Mouse (Mus musculus) hindbrain, embryonic 11.5 days (tissue): ENCODE data around the gene Dnajb5. TPM values are rescaled to one million over a fixed set of nuclear protein-coding genes. Genes with fewer than 3 reads are reported as not detected.

ENCODE experiments used
- ATAC-seq: fragments of 200-750 bp; cut with Nextera tagmentation; 2 replicates; pipeline ENCODE4 v1.8.0; 2017; ENCODE audit warnings: mild to moderate bottlenecking, moderate TSS enrichment, moderate library complexity; ENCODE audit not compliant: low FRiP score
- DNase-seq: peaks from one replicate; pipeline ENCODE4 v3.0.0-alpha.2; 2015; ENCODE audit warnings: low spot score
- H3K27ac ChIP-seq: fragments of 300-500 bp; sonication (generic); 2 replicates; pipeline ENCODE4 v1.5.1; 2014; ENCODE audit warnings: mild to moderate bottlenecking, low read depth, low read length
- H3K27me3 ChIP-seq: fragments of 300-500 bp; sonication (generic); 2 replicates; pipeline ENCODE4 v1.6.1; 2014; ENCODE audit warnings: mild to moderate bottlenecking, low read length, moderate library complexity, mixed read lengths; ENCODE audit not compliant: control insufficient read depth, insufficient read depth
- H3K36me3 ChIP-seq: fragments of 300-500 bp; sonication (generic); 2 replicates; pipeline ENCODE4 v1.6.1; 2014; ENCODE audit warnings: mild to moderate bottlenecking, low read length, moderate library complexity, mixed read lengths; ENCODE audit not compliant: control insufficient read depth, insufficient read depth
- H3K4me1 ChIP-seq: fragments of 300-500 bp; sonication (generic); replicated peaks from 2 replicates; pipeline ENCODE4 v1.6.1; 2014; ENCODE audit warnings: low read length, mixed read lengths; ENCODE audit not compliant: control insufficient read depth, insufficient read depth
- H3K4me2 ChIP-seq: fragments of 300-500 bp; sonication (generic); replicated peaks from 2 replicates; pipeline ENCODE4 v1.6.1; 2014; ENCODE audit warnings: mild to moderate bottlenecking, low read depth, low read length
- H3K4me3 ChIP-seq: fragments of 300-500 bp; sonication (generic); 2 replicates; pipeline ENCODE4 v1.5.1; 2014; ENCODE audit warnings: low read depth, low read length
- H3K9ac ChIP-seq: fragments of 300-500 bp; sonication (generic); 2 replicates; pipeline ENCODE4 v1.6.1; 2014; ENCODE audit warnings: low read depth, low read length
- H3K9me3 ChIP-seq: fragments of 300-500 bp; sonication (generic); 2 replicates; pipeline ENCODE4 v1.6.1; 2016; ENCODE audit warnings: low read length; ENCODE audit not compliant: control insufficient read depth
- WGBS: fragments of 180-500 bp; shearing (Covaris S2); extraction: QIAGEN DNeasy Blood & Tissue Kit; methylation state at CpG from one replicate; pipeline ENCODE4 v1.1.7; 2014; 5-methylcytosine and 5-hydroxymethylcytosine counted together
- polyA plus RNA-seq: library from polyadenylated mRNA; unstranded; fragments of >200 nt; fragmentation: Nextera tagmentation; extraction: Ambion mirVana; gene quantifications from 2 replicates; pipeline ENCODE4 v1.2.1, GENCODE M21; 2014

The Dnajb5 gene
- polyA plus RNA-seq, 1 experiment from 2014 or later: 23.6 TPM

DNA sequence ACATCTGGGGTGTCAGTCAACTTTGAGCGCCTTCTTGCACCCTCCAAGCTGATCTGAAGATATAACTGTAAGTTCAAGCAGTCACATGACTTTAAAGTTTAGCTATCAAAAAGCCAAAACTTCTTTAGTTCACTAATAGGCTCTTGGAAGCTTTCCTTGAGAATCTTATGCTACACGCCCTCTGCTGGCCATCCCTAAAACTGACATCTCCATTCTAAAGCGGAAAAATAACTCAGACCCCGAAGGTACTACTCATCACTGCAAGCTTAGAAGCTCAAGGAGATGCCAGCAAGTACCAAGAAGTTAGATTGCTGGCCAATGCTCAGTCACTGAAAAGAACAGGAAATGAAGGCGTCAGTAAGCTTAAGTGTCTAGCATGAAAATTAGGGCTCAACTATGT, 3.7 kb upstream of the Dnajb5 start:
- 9% methylated on average over 5 of the region's 5 CpGs for WGBS
- 0 out of 2 replicates have a peak, but pooled peaks cover 3% of the 10 kb centered on the region for H3K27me3 ChIP-seq
- no peaks in the 10 kb centered on the region for H3K9me3 ChIP-seq
- DNase-seq (peak; percentile 81), ATAC-seq (no peak)
- peaks cover 14% of the 10 kb centered on the region for H3K4me1 ChIP-seq
- H3K4me2 ChIP-seq: no peak overlapping the region
- no peak overlapping the region for H3K27ac ChIP-seq
- H3K4me3 ChIP-seq: no peak overlapping the region
- no peaks in the 10 kb centered on the region for H3K36me3 ChIP-seq
- no peak overlapping the region for H3K9ac ChIP-seq

DNA sequence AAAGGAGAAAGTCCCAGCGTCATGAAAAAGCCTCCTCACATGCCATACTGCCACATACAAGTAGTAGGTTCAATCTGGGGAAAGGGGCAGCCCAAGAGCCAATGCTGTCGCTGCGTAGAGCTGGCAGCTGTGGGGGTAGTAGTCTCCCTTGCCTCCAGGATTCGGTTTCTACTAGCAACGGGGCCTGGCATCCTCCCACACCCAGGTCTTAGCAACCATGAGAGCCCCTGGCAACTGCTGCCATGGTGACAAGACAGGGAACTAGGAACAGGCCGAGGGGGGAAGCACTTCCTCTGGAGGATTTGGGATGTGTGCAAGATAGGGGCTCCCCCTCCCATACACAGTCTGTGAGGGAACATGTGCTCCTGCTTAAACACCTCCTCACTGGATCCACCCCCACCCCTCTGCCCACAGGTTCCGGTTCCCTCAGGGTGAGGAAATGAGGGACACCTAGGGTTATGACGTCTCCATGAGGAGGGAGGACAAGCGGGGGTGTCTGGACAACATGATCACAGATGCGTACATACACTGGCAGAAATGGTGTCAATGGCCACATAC, 2.8 kb upstream of the Dnajb5 start:
- WGBS: 37% methylated on average over 10 of the region's 10 CpGs
- Histone ChIP-seq H3K9ac (no peak overlapping the region), H3K27ac (0 out of 2 replicates have a peak overlapping the region, but pooled peaks have one; percentile 12), H3K4me3 (no peak overlapping the region), H3K27me3 (0 out of 2 replicates have a peak, but pooled peaks cover 2% of the 10 kb centered on the region), H3K4me1 (peaks cover 19% of the 10 kb centered on the region), H3K4me2 (0 out of 2 replicates have a peak overlapping the region, but pooled peaks have one; percentile 1), H3K36me3 (no peaks in the 10 kb centered on the region), H3K9me3 (no peaks in the 10 kb centered on the region)
- DNase-seq: peak; percentile 85
- ATAC-seq: peak; percentile 4; the same call in 1 of the 2 replicates

DNA sequence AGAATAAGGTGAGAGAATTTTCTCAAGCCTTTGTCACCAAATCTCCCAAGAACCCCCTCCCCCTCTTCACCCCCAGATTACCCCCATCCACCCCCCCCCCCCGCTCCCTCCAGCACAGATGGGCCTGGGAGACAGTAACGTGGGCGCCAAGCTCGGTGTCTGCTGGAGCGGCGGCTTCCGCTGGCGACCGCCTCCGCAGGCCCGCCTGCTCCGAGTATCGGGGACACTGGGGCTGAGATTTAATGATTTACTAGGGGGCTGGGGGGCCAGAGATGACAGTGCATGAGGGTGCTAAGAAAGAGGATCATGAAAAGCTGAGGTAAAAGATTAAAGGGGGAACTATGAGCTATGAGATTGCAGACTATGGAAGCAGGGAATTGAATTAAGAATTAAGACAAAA, 1.1 kb upstream of the Dnajb5 start:
- Histone ChIP-seq H3K4me3 (no peak overlapping the region), H3K9ac (no peak overlapping the region), H3K4me1 (peaks cover 23% of the 10 kb centered on the region), H3K4me2 (0 out of 2 replicates have a peak overlapping the region, but pooled peaks have one; percentile 29), H3K27me3 (no peaks in the 10 kb centered on the region), H3K9me3 (no peaks in the 10 kb centered on the region), H3K27ac (no peak overlapping the region), H3K36me3 (no peaks in the 10 kb centered on the region)
- 31% methylated on average over 13 of the region's 13 CpGs for WGBS
- no peak for DNase-seq
- ATAC-seq: no peak

DNA sequence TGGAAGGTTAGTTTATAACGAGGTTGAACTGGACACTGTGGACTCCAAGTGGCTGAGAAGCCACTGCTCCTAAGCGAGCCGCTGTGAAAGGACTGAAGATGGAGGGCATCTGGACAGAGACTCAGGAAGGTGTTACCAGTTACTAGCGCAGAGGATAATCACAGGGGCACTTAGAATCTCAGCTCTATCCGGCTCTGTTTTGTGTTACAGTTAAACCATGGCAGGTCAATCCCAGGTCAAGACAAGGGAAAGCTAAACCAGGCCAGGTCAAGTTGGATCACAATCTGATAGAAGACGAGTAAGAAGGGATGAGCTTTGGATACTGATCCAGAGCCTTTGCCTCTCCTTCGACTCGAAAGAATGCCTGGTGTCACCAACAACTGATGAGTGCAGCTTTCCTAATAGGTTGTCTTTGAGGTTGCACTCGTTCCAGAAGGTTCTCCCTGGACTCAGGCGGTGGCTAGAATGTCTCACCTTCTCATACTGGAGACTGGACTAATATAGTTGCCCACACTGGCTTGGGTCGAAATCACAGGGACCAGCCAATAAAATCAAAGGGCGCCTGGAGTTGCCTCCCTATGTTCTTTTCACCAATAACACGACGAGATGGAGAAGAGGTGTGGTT, 451 bp upstream of the Dnajb5 start:
- Histone ChIP-seq H3K4me2 (peak overlapping the region; percentile 29), H3K9ac (no peak overlapping the region), H3K4me1 (peaks cover 25% of the 10 kb centered on the region), H3K4me3 (peak overlapping the region; percentile 2; the same call in 1 of the 2 replicates), H3K36me3 (no peaks in the 10 kb centered on the region), H3K27ac (peak overlapping the region; percentile 12; the same call in 1 of the 2 replicates), H3K9me3 (no peaks in the 10 kb centered on the region), H3K27me3 (no peaks in the 10 kb centered on the region)
- ATAC-seq (no peak), DNase-seq (no peak)
- 17% methylated on average over 14 of the region's 14 CpGs for WGBS

DNA sequence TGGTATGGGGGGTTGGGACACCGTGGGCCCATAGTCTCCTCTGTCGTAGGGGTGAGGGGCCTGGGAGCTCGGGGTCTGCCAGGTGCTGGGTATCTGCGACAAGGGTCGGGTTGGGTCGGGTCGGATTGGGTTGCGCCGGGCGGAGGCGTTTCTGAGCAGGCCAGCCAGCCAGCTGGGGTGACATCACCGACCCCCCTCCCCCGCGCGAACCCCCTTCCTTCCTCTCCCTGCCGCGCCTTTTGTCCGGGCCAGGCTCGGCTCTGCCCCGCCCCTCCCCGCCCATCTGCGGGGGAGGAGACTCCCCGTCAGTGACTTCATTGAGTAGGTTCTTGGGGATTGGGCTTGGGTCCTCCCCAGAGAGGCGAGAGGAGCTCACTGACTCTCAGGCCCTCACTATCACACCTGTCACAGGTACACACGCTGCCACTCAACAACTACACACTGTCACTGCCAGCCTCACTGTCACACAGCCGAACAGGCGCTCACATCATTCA, 498 bp downstream of the Dnajb5 start:
- peak; percentile 74 for ATAC-seq
- H3K4me1 ChIP-seq: peaks cover 30% of the 10 kb centered on the region

DNA sequence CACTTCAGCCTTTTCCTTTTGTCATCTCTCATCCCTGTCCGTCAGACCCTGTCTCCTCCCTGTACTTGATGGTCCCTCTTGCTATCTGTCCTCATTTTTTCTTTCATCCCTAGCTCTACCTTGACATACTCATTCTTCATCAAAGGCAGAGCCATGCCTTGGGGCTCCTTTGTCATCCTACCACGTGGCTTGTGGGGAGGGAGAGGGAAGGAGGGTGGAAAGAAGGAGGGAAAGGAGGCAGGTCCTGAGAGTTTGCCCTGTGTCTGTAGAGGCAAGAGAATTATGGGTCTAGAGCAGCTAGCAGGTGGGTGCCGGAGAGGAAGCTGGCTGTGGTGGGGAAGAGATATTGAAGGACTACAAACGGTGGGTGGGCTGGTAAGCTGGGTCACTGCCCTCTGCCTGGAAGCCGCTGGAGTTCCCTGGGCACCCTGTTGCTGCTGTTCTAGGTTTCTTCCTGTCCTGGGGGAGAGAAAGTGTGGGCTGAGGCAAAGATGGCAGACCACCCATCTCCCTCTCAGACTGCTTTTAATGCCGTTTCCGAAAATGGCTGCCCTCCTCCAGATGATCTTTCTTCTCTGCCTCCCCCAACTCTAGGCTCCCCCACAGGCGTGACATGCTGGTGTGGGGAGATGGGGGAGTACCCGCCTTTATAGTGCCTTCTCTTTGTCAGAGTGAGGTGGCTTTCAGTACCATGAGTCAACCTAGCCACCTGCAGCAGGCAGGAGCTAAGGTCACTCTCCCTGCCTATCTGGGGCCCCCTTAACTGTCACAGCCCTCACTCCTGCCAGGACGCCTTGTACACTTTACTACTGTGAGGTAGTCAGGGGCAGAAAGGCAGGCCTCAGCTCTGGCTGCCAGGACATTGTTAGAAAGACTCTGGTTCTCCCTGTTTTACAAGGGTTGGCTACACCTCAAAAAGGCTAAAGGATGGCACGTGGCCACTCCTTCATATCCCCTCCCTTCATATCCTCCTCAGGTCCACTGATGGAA, 1.9 kb downstream of the Dnajb5 start:
- Histone ChIP-seq H3K4me2 (peak overlapping the region; percentile 79), H3K9ac (peak overlapping the region; percentile 32; the same call in 1 of the 2 replicates), H3K9me3 (no peaks in the 10 kb centered on the region), H3K27me3 (no peaks in the 10 kb centered on the region), H3K36me3 (no peaks in the 10 kb centered on the region), H3K4me3 (peak overlapping the region; percentile 81), H3K4me1 (peaks cover 25% of the 10 kb centered on the region), H3K27ac (no peak overlapping the region)
- WGBS: 64% methylated on average over 11 of the region's 11 CpGs
- DNase-seq (no peak), ATAC-seq (no peak)

More for the DNA sequence above, 498 bp downstream of the Dnajb5 start:
- peak; percentile 92 for DNase-seq
- no peaks in the 10 kb centered on the region for H3K9me3 ChIP-seq
- H3K27ac ChIP-seq: peak overlapping the region; percentile 95
- peak overlapping the region; percentile 92 for H3K9ac ChIP-seq
- peak overlapping the region; percentile 79 for H3K4me2 ChIP-seq
- WGBS: 2% methylated on average over 11 of the region's 27 CpGs
- no peaks in the 10 kb centered on the region for H3K36me3 ChIP-seq
- H3K4me3 ChIP-seq: peak overlapping the region; percentile 81
- no peaks in the 10 kb centered on the region for H3K27me3 ChIP-seq

DNA sequence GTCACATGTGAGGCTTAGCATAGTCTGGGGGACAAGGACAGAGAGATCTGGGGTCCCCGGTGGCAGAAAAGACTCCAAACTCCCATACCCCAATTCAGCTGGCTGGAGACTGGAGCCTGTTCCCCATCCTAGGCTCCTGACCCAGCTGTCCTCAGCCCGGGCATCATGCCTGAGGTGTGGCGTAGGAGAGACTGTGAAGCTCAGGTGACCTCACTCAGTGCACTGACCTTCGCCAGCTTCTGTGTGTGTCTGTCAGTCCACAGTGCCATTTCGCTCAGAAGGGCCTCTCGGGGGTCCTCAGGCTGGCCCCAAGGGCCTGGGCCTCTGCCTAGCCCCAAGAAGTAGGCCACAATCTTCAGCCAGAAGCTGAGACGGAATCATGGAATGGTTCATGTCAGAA, 2.9 kb downstream of the Dnajb5 start:
- ATAC-seq: no peak
- Histone ChIP-seq H3K27ac (0 out of 2 replicates have a peak overlapping the region, but pooled peaks have one; percentile 21), H3K9ac (no peak overlapping the region; the same call in 1 of the 2 replicates), H3K27me3 (no peaks in the 10 kb centered on the region), H3K9me3 (no peaks in the 10 kb centered on the region), H3K36me3 (peaks cover 5% of the 10 kb centered on the region; the same call in 1 of the 2 replicates), H3K4me3 (no peak overlapping the region), H3K4me1 (peaks cover 18% of the 10 kb centered on the region), H3K4me2 (no peak overlapping the region)
- 84% methylated on average over 7 of the region's 7 CpGs for WGBS
- DNase-seq: no peak

DNA sequence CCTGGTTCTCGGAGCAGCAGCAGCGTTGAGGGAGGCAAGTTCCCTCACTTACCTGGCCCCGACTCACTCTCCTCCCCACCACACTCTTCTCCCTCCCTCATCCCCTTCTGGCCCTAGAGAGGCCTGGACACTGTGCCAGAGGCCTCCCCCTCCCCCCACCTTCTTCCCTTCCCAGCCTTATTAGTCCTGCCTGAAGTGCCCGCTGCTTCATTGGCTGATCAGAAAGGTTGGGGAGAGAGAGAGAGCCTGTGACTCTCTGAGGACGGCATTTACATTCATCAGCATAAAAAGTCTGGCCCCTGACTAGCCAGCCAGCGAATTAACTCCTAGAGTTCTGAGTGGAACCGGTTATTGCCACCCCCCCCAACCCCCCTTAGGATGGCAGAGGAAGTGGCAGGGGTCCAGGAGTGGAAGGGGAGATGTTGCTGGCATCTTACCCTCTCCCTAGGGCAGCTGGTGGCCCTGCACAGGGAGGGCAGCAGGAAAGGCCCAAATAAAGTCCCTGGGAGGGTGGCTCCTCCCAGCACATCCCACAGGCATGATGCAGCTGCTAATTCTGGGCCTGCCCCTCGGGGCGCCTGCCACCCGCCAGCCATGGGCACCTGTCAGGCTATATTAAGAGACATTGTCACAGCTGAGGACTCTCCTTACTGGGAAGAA, 4.0 kb downstream of the Dnajb5 start:
- peak overlapping the region; percentile 26; the same call in 1 of the 2 replicates for H3K4me2 ChIP-seq
- WGBS: 21% methylated on average over 9 of the region's 10 CpGs
- H3K4me3 ChIP-seq: no peak overlapping the region
- H3K36me3 ChIP-seq: peaks cover 5% of the 10 kb centered on the region; the same call in 1 of the 2 replicates
- peak overlapping the region; percentile 80 for H3K27ac ChIP-seq
- H3K9ac ChIP-seq: peak overlapping the region; percentile 16
- peaks cover 18% of the 10 kb centered on the region for H3K4me1 ChIP-seq
- H3K27me3 ChIP-seq: no peaks in the 10 kb centered on the region
- peak; percentile 51 for DNase-seq
- ATAC-seq: no peak
- H3K9me3 ChIP-seq: no peaks in the 10 kb centered on the region
